Mouse (Mus musculus): ENCODE data around the gene Gm20388. TPM values are rescaled to one million over a fixed set of nuclear protein-coding genes. Genes with fewer than 3 reads are reported as not detected.

Gm20388 gene
- polyA plus RNA-seq, 1 experiment from 2014 or later: 1.7 TPM

GRCm38 (mm10) chr8:120375170-120375569, 464.5 kb downstream of the Gm20388 start:
- H3K9me3 ChIP-seq: no peaks in the 10 kb centered on the region
- WGBS: 33% methylated on average over 5 of the region's 5 CpGs
- H3K4me3 ChIP-seq: no peak overlapping the region
- H3K27ac ChIP-seq: peak overlapping the region; percentile 87
- DNase-seq (ENCODE audit: low spot score): no peak
- no peaks in the 10 kb centered on the region for H3K36me3 ChIP-seq
- peaks cover 99% of the 10 kb centered on the region for H3K4me1 ChIP-seq (replicated peaks)
- H3K27me3 ChIP-seq (ENCODE audit: insufficient read depth, poor library complexity, severe bottlenecking): peaks cover 22% of the 10 kb centered on the region

GRCm38 (mm10) chr8:120376215-120376614, 465.6 kb downstream of the Gm20388 start:
- Histone ChIP-seq H3K36me3 (no peaks in the 10 kb centered on the region), H3K4me3 (no peak overlapping the region), H3K27me3 (ENCODE audit: insufficient read depth, poor library complexity, severe bottlenecking) (peaks cover 33% of the 10 kb centered on the region), H3K27ac (peak overlapping the region; percentile 81), H3K9me3 (no peaks in the 10 kb centered on the region), H3K4me1 (replicated peaks) (peaks cover 99% of the 10 kb centered on the region)
- DNase-seq (ENCODE audit: low spot score): no peak
- 29% methylated on average over 4 of the region's 4 CpGs for WGBS

GRCm38 (mm10) chr8:120376847-120377802, 466.5 kb downstream of the Gm20388 start:
- no peak for DNase-seq (ENCODE audit: low spot score)

GRCm38 (mm10) chr8:120377803-120378189, 467.2 kb downstream of the Gm20388 start:
- peaks cover 99% of the 10 kb centered on the region for H3K4me1 ChIP-seq (replicated peaks)
- no peak overlapping the region for H3K4me3 ChIP-seq
- H3K9me3 ChIP-seq: no peaks in the 10 kb centered on the region
- 50% methylated on average over 7 of the region's 7 CpGs for WGBS
- H3K36me3 ChIP-seq: no peaks in the 10 kb centered on the region
- peaks cover 44% of the 10 kb centered on the region for H3K27me3 ChIP-seq (ENCODE audit: insufficient read depth, poor library complexity, severe bottlenecking)
- DNase-seq (ENCODE audit: low spot score): no peak
- peak overlapping the region; percentile 81 for H3K27ac ChIP-seq

More at GRCm38 (mm10) chr8:120376847-120377802, 466.5 kb downstream of the Gm20388 start:
- Histone ChIP-seq H3K27ac (peak overlapping the region; percentile 81), H3K9me3 (no peaks in the 10 kb centered on the region), H3K4me1 (replicated peaks) (peaks cover 99% of the 10 kb centered on the region), H3K36me3 (no peaks in the 10 kb centered on the region), H3K27me3 (ENCODE audit: insufficient read depth, poor library complexity, severe bottlenecking) (peaks cover 38% of the 10 kb centered on the region), H3K4me3 (no peak overlapping the region)
- 44% methylated on average over 22 of the region's 22 CpGs for WGBS

- Histone ChIP-seq H3K27me3 (ENCODE audit: insufficient read depth, poor library complexity, severe bottlenecking) (peaks cover 44% of the 10 kb centered on the region), H3K9me3 (no peaks in the 10 kb centered on the region), H3K36me3 (no peaks in the 10 kb centered on the region), H3K27ac (peak overlapping the region; percentile 81), H3K4me3 (no peak overlapping the region), H3K4me1 (replicated peaks) (peaks cover 99% of the 10 kb centered on the region)
- no peak for DNase-seq (ENCODE audit: low spot score)
- WGBS: 50% methylated on average over 16 of the region's 16 CpGs
Measured at GRCm38 (mm10) chr8:120378306-120378705, 467.7 kb downstream of the Gm20388 start.

GRCm38 (mm10) chr8:120379015-120379414, 468.4 kb downstream of the Gm20388 start:
- peaks cover 48% of the 10 kb centered on the region for H3K27me3 ChIP-seq (ENCODE audit: insufficient read depth, poor library complexity, severe bottlenecking)
- no peak for DNase-seq (ENCODE audit: low spot score)
- WGBS: 16% methylated on average over 3 of the region's 3 CpGs
- H3K36me3 ChIP-seq: no peaks in the 10 kb centered on the region
- peaks cover 99% of the 10 kb centered on the region for H3K4me1 ChIP-seq (replicated peaks)
- no peaks in the 10 kb centered on the region for H3K9me3 ChIP-seq
- peak overlapping the region; percentile 81 for H3K27ac ChIP-seq
- H3K4me3 ChIP-seq: no peak overlapping the region

GRCm38 (mm10) chr8:120381865-120382264, 471.2 kb downstream of the Gm20388 start:
- H3K4me3 ChIP-seq: no peak overlapping the region
- no peak for DNase-seq (ENCODE audit: low spot score)
- peaks cover 48% of the 10 kb centered on the region for H3K27me3 ChIP-seq (ENCODE audit: insufficient read depth, poor library complexity, severe bottlenecking)
- H3K9me3 ChIP-seq: no peaks in the 10 kb centered on the region
- H3K4me1 ChIP-seq (replicated peaks): peaks cover 78% of the 10 kb centered on the region
- H3K36me3 ChIP-seq: no peaks in the 10 kb centered on the region
- WGBS: 45% methylated on average over 4 of the region's 4 CpGs
- peak overlapping the region; percentile 82 for H3K27ac ChIP-seq

GRCm38 (mm10) chr8:120382436-120383203, 472.0 kb downstream of the Gm20388 start:
- peak overlapping the region; percentile 82 for H3K27ac ChIP-seq
- H3K27me3 ChIP-seq (ENCODE audit: insufficient read depth, poor library complexity, severe bottlenecking): peaks cover 46% of the 10 kb centered on the region
- no peaks in the 10 kb centered on the region for H3K36me3 ChIP-seq
- H3K9me3 ChIP-seq: no peaks in the 10 kb centered on the region
- no peak overlapping the region for H3K4me3 ChIP-seq
- no peak for DNase-seq (ENCODE audit: low spot score)
- H3K4me1 ChIP-seq (replicated peaks): peaks cover 75% of the 10 kb centered on the region
- 74% methylated on average over 19 of the region's 19 CpGs for whole genome bisulfite sequencing

- H3K9me3 ChIP-seq: no peaks in the 10 kb centered on the region
- H3K36me3 ChIP-seq: no peaks in the 10 kb centered on the region
- DNase-seq (ENCODE audit: low spot score): no peak
- H3K4me1 ChIP-seq (replicated peaks): peaks cover 75% of the 10 kb centered on the region
- H3K27ac ChIP-seq: peak overlapping the region; percentile 82
- WGBS: 77% methylated on average over 6 of the region's 6 CpGs
- no peak overlapping the region for H3K4me3 ChIP-seq
- H3K27me3 ChIP-seq (ENCODE audit: insufficient read depth, poor library complexity, severe bottlenecking): peaks cover 47% of the 10 kb centered on the region
Measured at GRCm38 (mm10) chr8:120383204-120383560, 472.5 kb downstream of the Gm20388 start.

GRCm38 (mm10) chr8:120383713-120384112, 473.1 kb downstream of the Gm20388 start:
- Histone ChIP-seq H3K36me3 (no peaks in the 10 kb centered on the region), H3K27ac (peak overlapping the region; percentile 82), H3K9me3 (no peaks in the 10 kb centered on the region), H3K4me3 (no peak overlapping the region), H3K4me1 (replicated peaks) (peaks cover 73% of the 10 kb centered on the region), H3K27me3 (ENCODE audit: insufficient read depth, poor library complexity, severe bottlenecking) (peaks cover 51% of the 10 kb centered on the region)
- DNase-seq (ENCODE audit: low spot score): no peak
- WGBS: 48% methylated on average over 6 of the region's 6 CpGs

- DNase-seq (ENCODE audit: low spot score): no peak
- H3K27me3 ChIP-seq (ENCODE audit: insufficient read depth, poor library complexity, severe bottlenecking): peaks cover 48% of the 10 kb centered on the region
- H3K27ac ChIP-seq: no peak overlapping the region
- H3K4me1 ChIP-seq (replicated peaks): peaks cover 62% of the 10 kb centered on the region
- no peaks in the 10 kb centered on the region for H3K36me3 ChIP-seq
- no peaks in the 10 kb centered on the region for H3K9me3 ChIP-seq
- no peak overlapping the region for H3K4me3 ChIP-seq
Measured at GRCm38 (mm10) chr8:120384745-120385144, 474.1 kb downstream of the Gm20388 start.

- H3K36me3 ChIP-seq: no peaks in the 10 kb centered on the region
- H3K27me3 ChIP-seq (ENCODE audit: insufficient read depth, poor library complexity, severe bottlenecking): peaks cover 18% of the 10 kb centered on the region
- no peak for DNase-seq (ENCODE audit: low spot score)
- WGBS: 91% methylated on average over 6 of the region's 6 CpGs
- H3K4me1 ChIP-seq (replicated peaks): peaks cover 52% of the 10 kb centered on the region
- H3K27ac ChIP-seq: 0 out of 2 replicates have a peak overlapping the region, but pooled peaks have one; percentile 14
- no peaks in the 10 kb centered on the region for H3K9me3 ChIP-seq
- H3K4me3 ChIP-seq: no peak overlapping the region
Measured at GRCm38 (mm10) chr8:120388246-120388645, 477.6 kb downstream of the Gm20388 start.

- Histone ChIP-seq H3K27ac (no peak overlapping the region), H3K4me1 (replicated peaks) (peaks cover 57% of the 10 kb centered on the region), H3K27me3 (ENCODE audit: insufficient read depth, poor library complexity, severe bottlenecking) (peaks cover 16% of the 10 kb centered on the region), H3K36me3 (no peaks in the 10 kb centered on the region), H3K4me3 (no peak overlapping the region), H3K9me3 (no peaks in the 10 kb centered on the region)
- DNase-seq (ENCODE audit: low spot score): no peak
- 90% methylated on average over 7 of the region's 7 CpGs for WGBS
Measured at GRCm38 (mm10) chr8:120390598-120390997, 480.0 kb downstream of the Gm20388 start.

All from hindbrain, embryonic 10.5 days (tissue).